Mouse (Mus musculus) neural tube, embryonic 11.5 days (tissue): Measurements from ENCODE around the gene Apc2. TPM values are rescaled to one million over a fixed set of nuclear protein-coding genes. Genes with fewer than 3 reads are reported as not detected.

Source experiments
- ATAC-seq: fragments of 200-750 bp; cut with Nextera tagmentation; 2 replicates; pipeline ENCODE4 v1.8.0; 2017; ENCODE audit warnings: moderate number of reproducible peaks, mild to moderate bottlenecking, moderate TSS enrichment, moderate library complexity; ENCODE audit not compliant: insufficient read depth, low FRiP score, low TSS enrichment
- DNase-seq: peaks from one replicate; pipeline ENCODE4 v3.0.0-alpha.2; 2015; ENCODE audit warnings: low spot score
- H3K27ac ChIP-seq: fragments of 300-500 bp; sonication (generic); 2 replicates; pipeline ENCODE4 v1.5.1; 2014; ENCODE audit warnings: low read depth, mild to moderate bottlenecking, low read length
- H3K27me3 ChIP-seq: fragments of 300-500 bp; sonication (generic); 2 replicates; pipeline ENCODE4 v1.6.1; 2014; ENCODE audit warnings: mild to moderate bottlenecking, low read length, mixed read lengths; ENCODE audit not compliant: control insufficient read depth, insufficient read depth
- H3K36me3 ChIP-seq: fragments of 300-500 bp; sonication (generic); 2 replicates; pipeline ENCODE4 v1.6.1; 2014; ENCODE audit warnings: mild to moderate bottlenecking, low read length, moderate library complexity, mixed read lengths; ENCODE audit not compliant: control insufficient read depth, insufficient read depth
- H3K4me1 ChIP-seq: fragments of 300-500 bp; sonication (generic); 2 replicates; pipeline ENCODE4 v1.6.1; 2014; ENCODE audit warnings: low read length, mixed read lengths; ENCODE audit not compliant: control insufficient read depth, insufficient read depth
- H3K4me2 ChIP-seq: fragments of 300-500 bp; sonication (generic); 2 replicates; pipeline ENCODE4 v1.6.1; 2014; ENCODE audit warnings: low read depth, mild to moderate bottlenecking, moderate library complexity
- H3K4me3 ChIP-seq: fragments of 300-500 bp; sonication (generic); 2 replicates; pipeline ENCODE4 v1.5.1; 2014; ENCODE audit warnings: low read depth, low read length
- H3K9ac ChIP-seq: fragments of 300-500 bp; sonication (generic); 2 replicates; pipeline ENCODE4 v1.6.1; 2014; ENCODE audit warnings: mild to moderate bottlenecking, low read length
- H3K9me3 ChIP-seq: fragments of 300-500 bp; sonication (generic); 2 replicates; pipeline ENCODE4 v1.6.1; 2016; ENCODE audit warnings: low read length; ENCODE audit not compliant: control insufficient read depth
- WGBS: fragments of 180-500 bp; shearing (Covaris S2); extraction: QIAGEN DNeasy Blood & Tissue Kit; methylation state at CpG from one replicate; pipeline ENCODE4 v1.1.7; 2014; 5-methylcytosine and 5-hydroxymethylcytosine counted together
- polyA plus RNA-seq: library from polyadenylated mRNA; unstranded; fragments of >200 nt; fragmentation: Nextera tagmentation; extraction: Ambion mirVana; gene quantifications from 2 replicates; pipeline ENCODE4 v1.2.1, GENCODE M21; 2014

The Apc2 gene
- polyA plus RNA-seq, 1 experiment from 2014 or later = 81.4 TPM

GRCm38 (mm10) chr10:80282481-80283441, 13.0 kb upstream of the Apc2 start:
- ATAC-seq (no peak), DNase-seq (no peak)
- WGBS = 92% methylated on average over 20 of the region's 20 CpGs
- Histone ChIP-seq H3K4me1 (0 out of 2 replicates have a peak, but pooled peaks cover 2% of the 10 kb centered on the region), H3K27ac (no peak overlapping the region), H3K27me3 (no peaks in the 10 kb centered on the region), H3K4me3 (no peak overlapping the region), H3K36me3 (peaks cover 29% of the 10 kb centered on the region), H3K9me3 (no peaks in the 10 kb centered on the region), H3K9ac (no peak overlapping the region), H3K4me2 (no peak overlapping the region)

- ATAC-seq = no peak
- Histone ChIP-seq H3K4me3 (no peak overlapping the region), H3K9me3 (no peaks in the 10 kb centered on the region), H3K9ac (no peak overlapping the region), H3K4me1 (0 out of 2 replicates have a peak, but pooled peaks cover 2% of the 10 kb centered on the region), H3K36me3 (peaks cover 21% of the 10 kb centered on the region), H3K27ac (no peak overlapping the region), H3K4me2 (no peak overlapping the region), H3K27me3 (no peaks in the 10 kb centered on the region)
- DNase-seq = no peak
- 74% methylated on average over 10 of the region's 15 CpGs for whole genome bisulfite sequencing
Measured at GRCm38 (mm10) chr10:80285222-80286070, 10.3 kb upstream of the Apc2 start.

- no peak overlapping the region for H3K4me2 ChIP-seq
- ATAC-seq (no peak), DNase-seq (no peak)
- no peak overlapping the region for H3K9ac ChIP-seq
- peaks cover 17% of the 10 kb centered on the region for H3K36me3 ChIP-seq
- H3K4me3 ChIP-seq = no peak overlapping the region
- H3K27ac ChIP-seq = no peak overlapping the region
- H3K9me3 ChIP-seq = no peaks in the 10 kb centered on the region
- H3K27me3 ChIP-seq = no peaks in the 10 kb centered on the region
- 91% methylated on average over 12 of the region's 12 CpGs for WGBS
- peaks cover 4% of the 10 kb centered on the region for H3K4me1 ChIP-seq
Measured at GRCm38 (mm10) chr10:80288097-80288496, 7.7 kb upstream of the Apc2 start.

DNA sequence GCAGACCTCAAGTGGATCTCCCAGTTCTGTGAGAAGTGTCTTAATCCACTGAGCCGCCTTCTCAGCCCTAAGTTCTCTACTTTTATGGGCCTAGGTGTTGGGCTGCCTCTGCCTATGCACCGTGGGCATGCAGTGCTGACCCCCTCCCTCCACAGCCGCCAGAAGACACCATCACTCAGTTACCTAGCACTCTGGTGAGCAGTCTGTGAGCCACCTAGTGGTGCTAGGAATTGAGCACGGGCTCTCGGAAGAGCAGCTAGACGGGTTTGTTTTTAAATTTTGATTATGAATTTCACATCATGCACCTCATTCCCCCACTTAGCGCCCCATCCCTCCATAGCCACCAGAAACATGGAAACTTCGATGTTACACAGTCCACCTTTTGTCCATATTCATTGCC, 7.1 kb upstream of the Apc2 start:
- H3K36me3 ChIP-seq = peaks cover 13% of the 10 kb centered on the region
- no peak for ATAC-seq
- WGBS = 73% methylated on average over 8 of the region's 8 CpGs

GRCm38 (mm10) chr10:80292251-80293146, 3.3 kb upstream of the Apc2 start, which contains the start of gene Rps15:
Gene Rps15 (plus strand): TSS chr10:80292453.
- WGBS = under 1% methylated on average over 72 of the region's 72 CpGs
- Histone ChIP-seq H3K4me3 (peak within 1 kb of the TSS; percentile 97), H3K27ac (peak within 1 kb of the TSS; percentile 89), H3K9ac (peak within 1 kb of the TSS; percentile 99), H3K4me1 (peaks cover 18% of the 10 kb centered on the region), H3K9me3 (no peaks in the 10 kb centered on the region), H3K27me3 (no peaks in the 10 kb centered on the region), H3K4me2 (peak within 1 kb of the TSS; percentile 90), H3K36me3 (peaks cover 8% of the 10 kb centered on the region)
- peak; percentile 97 for DNase-seq
- peak; percentile 72 for ATAC-seq

More for the DNA sequence above, 7.1 kb upstream of the Apc2 start:
- no peak for DNase-seq
- Histone ChIP-seq H3K4me1 (peaks cover 10% of the 10 kb centered on the region), H3K9ac (no peak overlapping the region), H3K4me3 (no peak overlapping the region), H3K27me3 (no peaks in the 10 kb centered on the region), H3K9me3 (no peaks in the 10 kb centered on the region), H3K27ac (no peak overlapping the region), H3K4me2 (no peak overlapping the region)

- H3K36me3 ChIP-seq = peaks cover 6% of the 10 kb centered on the region
- peak overlapping the region; percentile 90 for H3K4me2 ChIP-seq
- H3K27ac ChIP-seq = peak overlapping the region; percentile 89
- no peak for DNase-seq
- peak overlapping the region; percentile 97 for H3K4me3 ChIP-seq
- H3K4me1 ChIP-seq = peaks cover 20% of the 10 kb centered on the region
- no peak for ATAC-seq
- peak overlapping the region; percentile 99 for H3K9ac ChIP-seq
- H3K27me3 ChIP-seq = 0 out of 2 replicates have a peak, but pooled peaks cover under 1% of the 10 kb centered on the region
- H3K9me3 ChIP-seq = no peaks in the 10 kb centered on the region
- WGBS = 34% methylated on average over 14 of the region's 14 CpGs
Measured at GRCm38 (mm10) chr10:80293325-80293724, 2.5 kb upstream of the Apc2 start.

GRCm38 (mm10) chr10:80294311-80294710, 1.5 kb upstream of the Apc2 start:
- DNase-seq (no peak), ATAC-seq (no peak)
- Histone ChIP-seq H3K9me3 (no peaks in the 10 kb centered on the region), H3K27me3 (peaks cover 6% of the 10 kb centered on the region), H3K27ac (no peak overlapping the region), H3K4me2 (peak overlapping the region; percentile 4; the same call in 1 of the 2 replicates), H3K9ac (no peak overlapping the region), H3K36me3 (peaks cover 6% of the 10 kb centered on the region), H3K4me3 (no peak overlapping the region), H3K4me1 (peaks cover 20% of the 10 kb centered on the region)
- 73% methylated on average over 4 of the region's 4 CpGs for WGBS
